Mouse (Mus musculus) small intestine, adult 2 months (tissue): ENCODE results near the gene Madcam1.

Source experiments
- CTCF ChIP-seq: fragments of 200-500 bp; IDR thresholded peaks from 2 replicates; pipeline ENCODE4 v1.5.1; 2012; ENCODE audit warnings: low read depth, mild to moderate bottlenecking, control low read depth, inconsistent platforms, low read length, moderate library complexity, mixed read lengths; ENCODE audit not compliant: insufficient replicate concordance, insufficient read length; ENCODE audit errors: extremely low read depth
- POLR2A ChIP-seq: fragments of 200-500 bp; IDR thresholded peaks from 2 replicates; pipeline ENCODE4 v1.6.1; 2012; ENCODE audit warnings: low read depth, mild to moderate bottlenecking, control low read depth, inconsistent platforms, low read length, moderate library complexity

GRCm38 (mm10) chr10:79615860-79616259 lies 48.5 kb upstream of the Madcam1 start:
- TF ChIP-seq CTCF (no peak), POLR2A (no peak)
